Mouse (Mus musculus): ENCODE measurements around the gene Slc38a2.
A peak's percentile ranks its signal among the peaks of the same experiment; 100 is the strongest.

Gene Slc38a2

DNA sequence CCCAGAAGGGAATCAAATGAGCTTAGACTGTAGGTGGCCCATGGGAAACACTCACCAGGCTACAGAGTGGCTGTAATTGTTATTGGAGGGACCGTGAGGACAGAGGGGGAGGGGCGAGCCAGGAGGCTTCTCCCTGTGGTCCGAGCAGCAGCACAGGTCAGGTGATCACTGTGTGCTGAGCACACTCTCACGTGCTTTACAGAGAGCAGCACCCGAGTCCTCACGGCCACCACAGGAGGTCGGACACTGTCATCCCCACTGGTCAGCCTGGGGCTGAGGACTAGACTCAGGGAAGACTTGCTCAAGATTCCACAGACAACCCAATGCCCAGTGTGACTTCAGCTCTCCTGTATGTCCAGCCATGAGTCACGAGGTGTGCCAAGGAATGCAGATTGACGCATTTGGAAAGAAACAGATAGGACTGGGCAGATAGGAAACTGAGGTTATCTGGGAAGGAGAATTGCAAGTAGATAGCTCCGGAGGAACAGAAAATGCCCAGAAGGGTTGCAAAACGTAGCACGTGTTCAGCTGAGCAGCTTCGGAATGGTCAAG, 38.9 kb downstream of the Slc38a2 start:
- DNase-seq (ENCODE audit: low spot score) = no peak

DNA sequence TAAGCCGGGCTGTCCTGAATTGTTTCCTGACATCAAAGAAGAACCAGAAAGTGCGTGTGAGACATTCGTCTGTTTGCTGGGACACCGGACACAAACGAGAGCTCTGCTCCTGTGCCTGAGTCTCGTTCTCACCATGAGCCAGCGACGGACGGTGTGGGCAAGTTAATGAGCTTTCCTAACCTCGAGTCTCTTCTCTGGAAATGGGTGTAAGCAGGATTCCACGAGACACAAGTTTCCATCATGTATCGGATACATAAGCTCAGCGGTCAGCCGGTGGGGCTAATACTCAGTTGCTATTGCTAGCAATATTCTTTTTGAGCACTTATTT, 41.3 kb downstream of the Slc38a2 start:
- no peak for DNase-seq (ENCODE audit: low spot score)

GRCm38 (mm10) chr15:96657576-96658274, 41.8 kb downstream of the Slc38a2 start:
- DNase-seq (ENCODE audit: low spot score) = no peak

DNA sequence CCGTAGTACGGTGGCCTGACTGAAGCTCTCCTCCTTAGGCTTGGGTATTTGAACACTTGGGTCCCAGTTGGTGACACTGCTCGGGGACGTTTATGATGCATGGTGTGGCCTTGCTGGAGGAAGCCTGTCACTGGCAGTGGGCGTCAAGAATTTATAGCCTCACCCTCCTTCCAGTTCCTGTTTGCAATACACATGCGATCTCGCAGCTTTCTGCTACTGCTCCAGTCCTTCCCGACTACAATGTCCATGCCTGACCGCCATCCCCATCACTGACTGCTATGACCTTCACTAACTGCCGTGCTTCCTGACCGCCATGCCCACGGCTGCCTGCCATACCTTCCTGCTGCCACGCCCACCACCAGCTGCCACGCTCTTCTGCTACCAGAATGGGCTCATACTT, 44.0 kb downstream of the Slc38a2 start:
- DNase-seq (ENCODE audit: low spot score) = no peak

DNA sequence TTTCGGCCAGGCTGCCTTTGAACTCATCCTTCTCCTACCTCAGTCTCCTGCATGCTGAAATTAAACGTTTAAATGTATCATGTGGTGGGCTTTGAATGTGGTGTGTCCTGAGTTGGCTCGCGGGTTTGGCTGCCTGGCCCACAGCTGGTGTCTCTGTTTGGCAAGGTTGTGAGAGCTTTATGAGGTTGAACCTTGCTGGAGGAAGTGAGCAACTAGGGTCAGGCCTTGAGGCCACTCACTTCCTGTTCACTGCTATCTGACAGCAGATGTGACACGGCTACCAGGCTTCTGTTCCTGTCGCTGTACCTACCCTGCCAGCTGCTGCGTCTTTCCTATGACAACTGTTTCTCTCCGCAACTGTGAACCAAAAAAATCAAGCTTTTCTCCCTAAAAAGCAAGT, 44.8 kb downstream of the Slc38a2 start:
- peak; percentile 28 for DNase-seq (ENCODE audit: low spot score)

GRCm38 (mm10) chr15:96653011-96653410, 46.5 kb downstream of the Slc38a2 start:
- DNase-seq (ENCODE audit: low spot score) = no peak

- DNase-seq (ENCODE audit: low spot score) = no peak
These were observed 47.0 kb downstream of the Slc38a2 start for GRCm38 (mm10) chr15:96652531-96652930.

- no peak for DNase-seq (ENCODE audit: low spot score)
These were observed 52.2 kb downstream of the Slc38a2 start for GRCm38 (mm10) chr15:96647376-96647775.

DNA sequence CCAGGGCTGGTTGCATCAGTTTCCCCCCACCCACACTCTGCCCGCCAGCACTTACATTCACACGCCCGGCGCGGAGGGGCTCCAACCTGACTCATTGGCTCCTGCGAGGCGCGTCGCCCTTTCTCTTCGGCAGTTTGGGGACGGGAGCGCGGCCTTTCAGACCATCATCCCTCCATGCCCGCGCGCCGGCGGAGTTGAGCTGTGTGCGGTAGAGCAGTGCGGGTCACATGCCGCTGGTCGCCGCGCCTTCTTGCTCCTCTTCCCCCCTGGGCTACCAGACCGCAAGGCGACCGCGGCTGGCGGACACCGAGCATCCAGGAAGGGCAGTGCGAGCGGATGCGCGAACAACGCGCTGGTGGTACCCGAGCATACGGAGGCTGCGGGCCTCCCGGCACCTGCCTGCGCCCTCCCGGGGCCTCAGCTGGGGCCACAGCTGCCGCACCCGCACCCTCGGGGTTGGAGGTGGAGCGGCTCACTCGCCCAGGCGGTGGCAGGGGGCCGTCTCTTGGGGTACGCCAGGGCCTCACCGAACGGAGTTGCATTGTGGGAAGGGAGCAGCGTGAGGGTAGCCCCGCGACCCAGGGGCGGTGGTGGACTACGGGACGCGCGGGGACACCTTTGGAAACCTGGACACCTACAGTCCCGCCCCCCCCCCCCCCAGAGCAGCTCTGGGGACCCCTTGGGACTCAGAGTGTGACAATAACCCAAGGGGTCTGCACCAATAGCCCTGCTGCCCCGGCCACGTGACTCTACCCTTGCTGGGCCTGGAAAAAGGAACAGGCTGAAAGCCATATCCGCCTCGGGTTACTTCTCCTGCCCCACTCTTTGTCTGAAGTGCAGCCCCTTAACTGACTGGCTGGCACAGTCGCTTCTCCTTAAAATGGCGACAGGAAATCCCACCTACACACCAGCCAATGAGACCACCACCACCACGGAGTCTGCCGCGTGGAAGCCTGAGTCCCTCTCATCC, 56.8 kb downstream of the Slc38a2 start, which contains the start of gene Slc38a1:
Gene Slc38a1 (minus strand): TSS at position 478 of the 970 bp plus-strand sequence.
- peak; percentile 91 for DNase-seq (ENCODE audit: low spot score)

GRCm38 (mm10) chr15:96641821-96642435, 57.6 kb downstream of the Slc38a2 start:
- DNase-seq (ENCODE audit: low spot score) = peak; percentile 71

DNA sequence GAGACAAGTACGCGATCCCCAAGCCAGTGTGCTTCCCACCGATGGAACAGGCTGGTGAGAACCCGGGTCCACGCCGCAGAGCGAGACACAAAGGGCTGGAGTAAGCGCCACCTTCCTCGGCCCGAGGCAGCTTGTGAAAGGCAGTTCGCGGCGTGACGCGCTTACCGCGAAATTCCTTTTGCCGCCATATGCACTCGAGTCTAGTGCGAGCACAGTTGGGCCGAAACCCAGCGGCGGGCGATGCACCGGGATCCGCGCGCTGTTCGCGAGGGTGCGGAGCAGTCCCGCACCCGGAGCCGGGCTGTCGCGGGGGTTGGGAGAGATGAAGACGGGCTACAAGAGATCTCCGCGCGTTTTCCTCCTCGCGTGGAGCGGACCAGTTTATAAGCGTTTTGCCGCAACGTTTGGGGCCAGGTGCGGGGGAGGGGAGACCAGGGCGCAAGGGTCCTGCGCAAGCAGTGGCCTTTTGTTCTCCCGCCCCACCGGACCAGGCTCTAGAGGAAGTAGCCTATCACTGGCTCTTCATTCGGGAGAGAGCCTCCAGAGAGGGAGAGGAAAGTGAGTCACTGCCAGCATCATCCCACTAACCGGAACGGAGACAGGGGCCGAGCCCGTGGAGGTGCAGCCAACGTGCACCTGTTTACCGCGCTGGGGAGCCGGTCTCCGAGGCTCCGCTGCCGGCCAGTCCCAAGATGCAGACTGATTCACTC, 58.3 kb downstream of the Slc38a2 start:
- DNase-seq (ENCODE audit: low spot score) = peak; percentile 89

DNA sequence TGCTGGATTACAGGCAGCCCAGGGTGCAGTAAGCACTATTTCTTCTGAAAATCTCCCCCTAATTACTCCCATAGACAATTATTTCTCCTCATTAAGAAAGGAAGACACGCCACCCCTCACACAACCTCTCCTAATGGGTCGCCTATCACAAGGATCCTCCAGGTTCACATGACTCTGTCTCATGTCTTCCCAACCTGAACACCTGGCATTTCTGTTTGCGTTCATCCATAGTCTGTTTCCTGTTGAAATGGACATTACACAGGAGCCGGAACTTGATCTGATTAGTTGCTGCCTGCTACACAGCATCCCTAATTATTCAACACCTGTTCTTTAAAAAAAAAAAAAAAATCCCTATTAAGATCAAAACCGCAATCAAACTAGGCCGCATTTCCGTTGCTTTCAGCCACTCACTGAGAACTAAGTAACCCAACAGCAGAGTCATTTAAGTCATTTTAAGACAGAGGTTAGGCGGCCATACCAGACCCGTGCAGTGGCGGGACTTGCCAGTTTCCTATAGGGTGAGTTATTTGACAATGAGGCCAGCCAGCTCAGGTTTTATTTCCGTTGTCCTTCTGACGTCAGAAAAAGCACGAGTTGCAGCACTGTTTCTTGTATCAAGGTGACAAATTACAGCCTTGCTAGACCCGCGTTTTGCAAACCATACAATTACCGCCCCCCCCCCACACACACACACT, 59.1 kb downstream of the Slc38a2 start:
- DNase-seq (ENCODE audit: low spot score) = peak; percentile 84

DNA sequence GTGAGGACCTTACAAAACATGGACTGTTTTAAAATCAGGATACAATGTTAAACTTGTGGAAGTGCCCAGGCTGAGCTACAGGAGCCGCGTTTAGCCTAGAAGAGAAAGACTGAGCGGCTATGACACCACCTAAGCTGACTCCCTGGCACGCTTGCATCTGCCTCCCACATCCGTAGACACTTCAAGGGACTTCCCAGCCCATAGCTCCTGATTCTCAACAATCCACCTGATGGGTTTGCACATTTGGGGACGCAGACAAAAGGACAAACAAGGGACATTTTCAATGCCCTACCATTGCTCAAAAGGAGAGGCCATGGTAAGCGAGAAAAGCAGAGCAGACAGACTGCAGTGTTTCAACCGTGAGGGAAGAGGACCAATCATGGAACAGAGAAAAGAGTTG, 59.9 kb downstream of the Slc38a2 start:
- DNase-seq (ENCODE audit: low spot score) = peak; percentile 17

- no peak for DNase-seq (ENCODE audit: low spot score)
These were observed 60.9 kb downstream of the Slc38a2 start for GRCm38 (mm10) chr15:96638656-96639055.

- DNase-seq (ENCODE audit: low spot score) = peak; percentile 34
These were observed 61.4 kb downstream of the Slc38a2 start for GRCm38 (mm10) chr15:96638173-96638572.
